Mouse (Mus musculus): ENCODE results near the gene Fam50a.
"Not testable (repeated sequence)": the region's sequence is repeated elsewhere in the genome, so short reads cannot be mapped to it uniquely, and the experiment has no call there.

Gene Fam50a

DNA sequence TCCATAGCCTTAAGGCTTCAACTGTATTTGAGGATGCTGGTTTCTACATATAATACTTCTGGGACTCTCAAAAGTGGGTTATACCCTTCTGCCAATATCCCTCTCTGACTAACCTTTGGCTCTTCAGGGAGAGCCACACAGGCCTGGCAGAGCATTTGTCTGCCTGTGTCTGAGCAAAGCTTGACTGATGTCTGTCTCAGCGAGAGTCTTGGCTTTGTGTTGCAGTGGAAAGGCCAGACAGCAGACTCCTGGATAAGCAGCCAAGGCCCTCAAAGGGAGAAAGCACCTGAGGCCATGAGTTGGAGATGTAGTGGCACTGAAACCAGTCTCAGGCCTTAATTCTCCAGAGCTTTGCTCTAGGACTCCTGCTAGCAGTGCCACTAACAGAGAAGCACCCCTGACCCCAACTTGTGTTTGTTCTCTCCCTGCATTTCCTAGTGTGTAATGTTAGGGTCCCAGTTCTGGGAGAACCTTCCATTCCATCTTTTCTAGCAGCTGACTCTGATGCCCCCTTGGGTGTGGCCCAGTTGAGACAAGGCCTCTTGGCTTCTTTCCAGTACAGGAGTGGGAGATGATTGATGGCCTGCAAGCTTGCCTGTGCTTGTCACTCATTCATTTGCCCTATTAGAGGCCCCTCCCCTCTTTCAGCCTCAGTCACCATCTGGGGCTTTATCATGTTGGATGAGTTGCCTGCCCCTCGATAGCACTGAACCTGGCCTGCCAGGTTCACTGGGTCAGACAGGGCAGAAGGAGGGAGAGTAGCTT, 17.5 kb downstream of the Fam50a start:
- DNase-seq (ENCODE audit: low read depth) = no peak

DNA sequence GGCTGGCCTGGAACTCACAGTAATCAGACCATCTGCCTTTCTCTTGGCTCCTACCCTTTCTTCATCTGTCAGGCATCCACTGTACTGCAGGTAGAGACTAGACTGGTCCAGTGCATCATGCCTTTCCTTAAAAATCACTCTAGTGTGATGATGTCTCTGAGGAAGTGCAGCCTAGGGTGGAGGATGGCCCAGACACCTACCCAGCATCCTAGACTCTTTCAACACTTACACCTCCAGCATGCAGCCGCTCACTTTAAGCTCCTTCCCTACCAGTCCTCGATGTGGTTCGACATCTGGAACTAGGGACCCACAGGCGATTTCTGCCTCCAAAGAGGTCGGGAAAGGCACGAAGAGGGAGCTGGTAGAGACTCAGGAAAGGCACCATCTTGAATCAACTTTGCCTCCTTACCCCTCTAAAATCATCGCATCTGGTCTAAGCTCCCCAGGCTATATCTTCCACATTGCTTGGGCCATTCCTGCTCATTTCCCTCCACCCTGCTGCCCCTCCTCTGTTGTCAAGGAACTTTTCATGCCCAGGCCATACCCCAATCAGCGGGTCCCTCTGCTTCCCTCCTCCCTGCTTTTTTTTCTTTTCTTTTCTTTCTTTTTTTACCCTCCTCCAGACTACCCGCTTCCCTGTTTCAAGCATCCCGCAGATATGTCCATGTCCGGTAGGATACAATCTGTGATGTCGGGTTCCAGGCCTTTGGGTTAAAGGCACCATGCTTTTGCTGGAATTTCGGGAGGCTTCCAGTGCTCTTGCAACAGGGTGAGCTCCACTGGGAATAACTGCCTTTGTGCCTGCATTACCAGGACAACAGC, 40.0 kb downstream of the Fam50a start:
- no peak for DNase-seq (ENCODE audit: low read depth)

DNA sequence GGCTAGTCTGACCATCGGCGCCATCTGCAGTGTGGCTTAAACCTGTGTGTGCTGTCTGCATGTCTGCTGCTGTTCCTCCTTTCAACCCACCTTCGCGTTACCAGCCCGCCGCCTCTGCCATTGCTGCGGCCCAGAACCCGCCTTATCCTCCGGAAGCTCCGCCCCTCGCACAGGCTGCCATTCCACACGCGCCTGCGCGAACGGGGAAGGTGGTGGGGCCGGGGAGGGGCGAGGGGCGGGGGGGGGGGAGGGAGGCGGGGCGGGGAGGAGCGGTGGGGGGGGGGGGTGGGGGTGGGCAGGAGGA, 40.6 kb downstream of the Fam50a start, which contains the start of gene Lage3:
Gene Lage3, minus strand, starts transcription at position 152 of the 304 bp plus-strand sequence.
- DNase-seq (ENCODE audit: low read depth) = peak; percentile 88

DNA sequence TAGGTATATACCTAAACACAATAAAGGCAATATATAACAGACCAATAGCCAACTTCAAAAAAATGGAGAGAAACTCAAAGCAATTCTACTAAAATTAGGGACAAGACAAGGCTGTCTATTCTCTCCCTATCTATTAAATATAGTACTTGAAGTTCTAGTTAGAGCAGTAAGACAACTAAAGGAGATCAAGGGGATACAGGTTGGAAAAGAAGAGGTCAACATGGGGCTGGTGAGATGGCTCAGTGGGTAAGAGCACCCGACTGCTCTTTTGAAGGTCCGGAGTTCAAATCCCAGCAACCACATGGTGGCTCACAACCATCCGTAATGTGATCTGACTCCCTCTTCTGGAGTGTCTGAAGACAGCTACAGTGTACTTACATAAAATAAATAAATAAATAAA, 44.2 kb downstream of the Fam50a start:
- DNase-seq (ENCODE audit: low read depth) = not testable (repeated sequence)

DNA sequence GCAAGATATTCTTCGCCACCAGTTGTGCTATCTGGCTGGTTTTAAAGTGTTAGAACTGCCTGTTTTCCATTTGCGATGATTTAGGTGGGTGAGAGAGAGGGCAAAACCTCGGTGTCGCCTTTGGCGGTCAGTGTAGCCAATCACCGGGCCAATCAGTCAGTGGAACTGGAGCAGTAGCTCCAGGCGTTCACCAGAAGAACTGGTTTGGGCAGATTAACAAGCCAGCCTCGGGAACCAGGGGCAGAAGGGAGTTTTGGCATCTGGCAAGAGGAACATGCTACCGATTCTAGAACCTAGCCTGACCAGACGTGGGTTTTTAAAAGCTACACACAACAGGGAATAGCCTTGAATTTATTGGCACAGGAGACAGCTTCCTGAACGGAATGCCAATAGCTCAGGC, 46.3 kb downstream of the Fam50a start:
- no peak for DNase-seq (ENCODE audit: low read depth)

DNA sequence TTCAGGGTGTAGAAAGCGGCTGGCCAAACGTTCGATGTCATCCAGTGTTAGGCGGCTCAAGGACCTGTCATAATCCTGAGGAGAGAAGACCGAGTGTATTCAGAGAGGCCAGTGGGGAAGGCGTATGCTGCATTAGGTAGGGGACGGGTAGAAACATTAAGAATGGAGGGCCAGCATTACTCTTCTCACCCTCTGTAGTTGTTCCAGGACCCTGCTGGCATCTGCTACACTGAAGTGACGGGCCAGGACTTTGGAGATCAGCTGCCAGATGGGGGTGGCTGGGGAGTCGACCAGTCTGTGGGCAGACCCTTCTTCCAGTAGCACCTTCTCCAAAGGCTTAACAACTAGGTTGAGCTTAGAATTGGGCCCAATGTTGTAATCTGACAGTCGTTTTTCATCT, 54.7 kb downstream of the Fam50a start:
- no peak for DNase-seq (ENCODE audit: low read depth)

DNA sequence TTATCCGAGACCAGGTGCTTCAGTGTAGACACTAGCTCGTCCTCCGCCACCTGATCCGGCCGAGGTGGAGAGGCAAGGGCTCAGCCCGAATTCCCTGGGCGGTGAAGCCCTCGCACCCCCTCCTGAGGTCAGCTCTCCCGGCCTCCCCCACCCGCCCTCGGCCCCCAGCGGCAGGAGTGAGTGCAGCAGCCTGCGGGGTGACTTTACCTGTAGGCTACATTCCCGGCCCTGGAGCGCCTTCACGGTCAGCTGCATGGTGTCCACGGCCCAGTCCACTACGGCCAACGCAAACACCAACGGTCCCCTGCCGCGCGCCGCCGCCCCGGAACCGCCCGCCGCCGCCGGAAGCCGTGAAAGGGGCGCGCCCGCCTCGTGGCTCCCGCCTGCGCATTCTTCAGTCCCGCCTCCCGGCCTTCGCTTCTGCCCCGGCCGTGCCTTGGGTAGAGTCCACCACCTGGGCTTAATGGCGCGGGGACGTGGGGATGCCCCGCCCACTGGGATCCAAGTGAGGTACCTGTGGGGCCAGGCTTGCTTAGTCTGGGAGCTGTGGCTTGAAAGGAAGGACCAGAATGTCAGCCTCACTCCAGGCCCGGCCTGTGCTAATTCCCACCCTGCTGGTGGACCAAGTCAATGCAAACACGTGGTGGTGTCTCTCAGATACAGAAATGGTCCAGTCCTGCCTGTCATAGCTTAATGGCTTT, 55.5 kb downstream of the Fam50a start:
- DNase-seq (ENCODE audit: low read depth) = peak; percentile 78
